Mouse (Mus musculus): ENCODE data around the gene 1110032A03Rik. TPM values are rescaled to one million over a fixed set of nuclear protein-coding genes. Genes with fewer than 3 reads are reported as not detected.
A peak's percentile ranks its signal among the peaks of the same experiment; 100 is the strongest.

The 1110032A03Rik gene
- polyA plus RNA-seq, 1 experiment from 2014 or later: 32.4 TPM

GRCm38 (mm10) chr9:50768107-50769002 lies 7.0 kb downstream of the 1110032A03Rik start, which contains the start of gene Fdxacb1:
Fdxacb1 (plus strand) TSS chr9:50768236.
- 5% methylated on average over 59 of the region's 59 CpGs for WGBS
- Histone ChIP-seq H3K36me3 (replicated peaks; ENCODE audit: control insufficient read depth, insufficient read depth, low read depth, low read length) (no peaks in the 10 kb centered on the region), H3K4me3 (ENCODE audit: low read depth, low read length) (peak within 1 kb of the TSS; percentile 52), H3K27ac (replicated peaks; ENCODE audit: low read depth, low read length) (peak within 1 kb of the TSS; percentile 80), H3K27me3 (ENCODE audit: control insufficient read depth, insufficient read depth, low read length) (no peaks in the 10 kb centered on the region), H3K9me3 (replicated peaks; ENCODE audit: control insufficient read depth, low read length) (no peaks in the 10 kb centered on the region), H3K9ac (replicated peaks; ENCODE audit: low read length) (peak within 1 kb of the TSS; percentile 76), H3K4me2 (ENCODE audit: low read depth, low read length) (peak within 1 kb of the TSS; percentile 62), H3K4me1 (ENCODE audit: control insufficient read depth, insufficient read depth, low read length) (no peaks in the 10 kb centered on the region)
- ATAC-seq (replicated peaks; ENCODE audit: insufficient number of reproducible peaks, low FRiP score, low TSS enrichment, low read depth): peak; percentile 96
- DNase-seq (ENCODE audit: low spot score): peak; percentile 99

DNA sequence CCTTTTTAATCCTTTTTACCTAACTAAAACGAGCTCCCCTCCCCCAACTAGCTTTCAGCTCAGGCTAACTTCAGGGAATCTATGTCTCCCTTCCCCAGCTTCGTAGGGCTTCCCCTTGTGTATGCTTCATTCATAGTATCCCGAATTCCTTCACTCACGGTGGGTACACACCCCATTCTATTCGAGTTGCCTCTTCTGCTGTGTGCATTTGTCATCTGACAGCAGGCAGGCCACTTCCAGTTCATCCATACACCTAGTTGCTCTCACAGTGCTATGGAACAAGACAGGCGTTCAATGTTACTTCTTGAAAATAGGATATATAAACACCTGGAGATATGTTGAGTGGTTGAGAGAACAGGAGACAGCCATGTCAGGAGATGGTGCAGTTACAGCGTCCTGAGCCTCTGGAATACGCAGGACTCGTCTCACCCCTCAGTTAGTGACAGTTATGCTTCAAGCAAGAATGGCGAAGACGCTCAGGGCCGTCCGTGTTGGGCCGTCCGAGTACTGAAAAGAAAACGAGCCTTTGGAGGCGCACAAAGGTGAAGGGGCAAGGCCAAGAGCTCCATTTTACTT lies 7.7 kb downstream of the 1110032A03Rik start:
- H3K27ac ChIP-seq (replicated peaks; ENCODE audit: low read depth, low read length): no peak overlapping the region
- ATAC-seq (replicated peaks; ENCODE audit: insufficient number of reproducible peaks, low FRiP score, low TSS enrichment, low read depth): no peak; the same call in 1 of the 2 replicates

DNA sequence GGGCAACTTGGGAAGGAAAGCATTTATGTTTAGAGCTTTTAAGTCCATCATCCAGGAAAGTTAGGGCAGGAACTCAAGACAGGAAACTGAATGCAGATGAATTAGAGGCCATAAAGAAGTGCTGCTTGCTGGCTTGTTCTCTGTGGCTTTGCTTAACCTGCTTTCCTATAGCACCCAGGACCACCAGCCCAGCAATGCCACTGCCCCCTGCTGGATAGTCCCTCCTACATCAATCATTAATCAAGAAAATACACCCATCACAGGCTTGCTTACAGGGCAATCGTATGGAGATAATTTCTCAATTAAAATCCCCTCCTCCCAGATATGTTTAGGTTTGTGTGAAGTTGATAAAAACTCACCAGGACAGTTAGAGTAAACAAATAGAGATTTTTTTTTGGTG lies 12.0 kb downstream of the 1110032A03Rik start:
- WGBS: 60% methylated on average over 1 of the region's 1 CpGs
- peak; percentile 59 for DNase-seq (ENCODE audit: low spot score)
- H3K27me3 ChIP-seq (ENCODE audit: control insufficient read depth, insufficient read depth, low read length): no peaks in the 10 kb centered on the region
- no peak overlapping the region for H3K9ac ChIP-seq (replicated peaks; ENCODE audit: low read length)
- H3K4me3 ChIP-seq (ENCODE audit: low read depth, low read length): no peak overlapping the region
- H3K36me3 ChIP-seq (replicated peaks; ENCODE audit: control insufficient read depth, insufficient read depth, low read depth, low read length): no peaks in the 10 kb centered on the region
- no peak for ATAC-seq (replicated peaks; ENCODE audit: insufficient number of reproducible peaks, low FRiP score, low TSS enrichment, low read depth)
- no peaks in the 10 kb centered on the region for H3K4me1 ChIP-seq (ENCODE audit: control insufficient read depth, insufficient read depth, low read length)
- no peak overlapping the region for H3K4me2 ChIP-seq (ENCODE audit: low read depth, low read length)
- H3K9me3 ChIP-seq (replicated peaks; ENCODE audit: control insufficient read depth, low read length): no peaks in the 10 kb centered on the region
- no peak overlapping the region for H3K27ac ChIP-seq (replicated peaks; ENCODE audit: low read depth, low read length)

More for the DNA sequence above, 7.7 kb downstream of the 1110032A03Rik start:
- peak overlapping the region; percentile 62 for H3K4me2 ChIP-seq (ENCODE audit: low read depth, low read length)
- H3K9me3 ChIP-seq (replicated peaks; ENCODE audit: control insufficient read depth, low read length): no peaks in the 10 kb centered on the region
- H3K36me3 ChIP-seq (replicated peaks; ENCODE audit: control insufficient read depth, insufficient read depth, low read depth, low read length): no peaks in the 10 kb centered on the region
- 7% methylated on average over 17 of the region's 17 CpGs for WGBS
- DNase-seq (ENCODE audit: low spot score): no peak
- peak overlapping the region; percentile 69 for H3K9ac ChIP-seq (replicated peaks; ENCODE audit: low read length)
- H3K27me3 ChIP-seq (ENCODE audit: control insufficient read depth, insufficient read depth, low read length): no peaks in the 10 kb centered on the region
- H3K4me1 ChIP-seq (ENCODE audit: control insufficient read depth, insufficient read depth, low read length): no peaks in the 10 kb centered on the region
- H3K4me3 ChIP-seq (ENCODE audit: low read depth, low read length): peak overlapping the region; percentile 52

DNA sequence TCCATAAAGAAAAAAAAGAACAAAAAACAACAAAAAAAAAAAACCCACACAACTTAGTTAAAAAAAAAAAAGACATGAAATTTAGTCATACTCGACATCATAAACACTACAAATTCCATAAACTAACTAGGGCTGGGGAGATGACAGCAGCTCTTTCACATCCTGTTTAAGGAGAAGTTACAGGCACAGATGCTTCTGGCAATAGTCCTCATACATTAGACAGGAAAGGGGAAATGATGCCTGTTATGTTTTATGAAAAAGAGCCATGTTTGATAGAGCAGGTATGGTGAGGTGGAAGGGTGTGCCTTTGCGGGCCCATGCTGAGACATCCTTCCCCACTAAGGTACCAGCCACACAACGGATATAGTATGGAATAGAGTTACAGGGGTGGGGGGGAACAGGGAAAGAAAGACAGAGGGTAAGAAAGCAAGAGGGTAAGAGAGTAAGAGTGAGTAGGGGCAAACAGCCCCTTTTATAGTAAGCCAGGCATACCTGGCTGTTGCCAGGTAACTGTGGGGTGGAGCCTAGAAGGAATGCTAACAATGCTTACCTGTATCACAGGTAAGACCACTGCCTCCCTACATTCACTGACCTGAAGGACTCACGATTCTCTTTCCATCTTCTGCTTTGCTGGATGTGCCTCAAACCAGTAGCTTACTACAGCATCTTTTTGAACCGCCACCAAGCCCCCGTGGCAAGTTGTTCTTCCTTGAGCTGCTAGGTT lies 13.6 kb downstream of the 1110032A03Rik start:
- WGBS: 67% methylated on average over 6 of the region's 6 CpGs
- DNase-seq (ENCODE audit: low spot score) (no peak), ATAC-seq (replicated peaks; ENCODE audit: insufficient number of reproducible peaks, low FRiP score, low TSS enrichment, low read depth) (no peak)
- no peaks in the 10 kb centered on the region for H3K4me1 ChIP-seq (ENCODE audit: control insufficient read depth, insufficient read depth, low read length)
- H3K9ac ChIP-seq (replicated peaks; ENCODE audit: low read length): no peak overlapping the region
- H3K9me3 ChIP-seq (replicated peaks; ENCODE audit: control insufficient read depth, low read length): no peaks in the 10 kb centered on the region
- H3K4me2 ChIP-seq (ENCODE audit: low read depth, low read length): no peak overlapping the region
- H3K4me3 ChIP-seq (ENCODE audit: low read depth, low read length): no peak overlapping the region
- H3K36me3 ChIP-seq (replicated peaks; ENCODE audit: control insufficient read depth, insufficient read depth, low read depth, low read length): no peaks in the 10 kb centered on the region
- H3K27me3 ChIP-seq (ENCODE audit: control insufficient read depth, insufficient read depth, low read length): no peaks in the 10 kb centered on the region
- no peak overlapping the region for H3K27ac ChIP-seq (replicated peaks; ENCODE audit: low read depth, low read length)

DNA sequence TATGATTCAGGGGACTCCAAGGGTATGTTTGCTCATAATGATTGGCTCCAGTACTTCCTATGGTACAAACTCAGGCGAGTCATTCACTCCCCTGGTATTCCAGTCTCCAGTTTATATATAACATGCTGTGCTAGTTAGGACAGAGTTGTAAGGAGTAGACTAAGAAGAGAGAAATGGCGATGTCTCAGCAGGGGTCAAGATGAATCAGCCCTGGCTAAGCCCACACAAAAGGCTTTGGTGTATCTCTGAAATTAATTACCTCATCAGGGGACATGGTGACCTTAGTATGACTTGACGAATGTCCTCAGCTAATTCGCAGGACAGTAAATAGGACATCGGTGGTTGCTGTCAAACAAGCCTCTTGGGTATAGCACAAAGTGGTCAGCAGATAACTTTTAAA lies 18.6 kb downstream of the 1110032A03Rik start:
- H3K36me3 ChIP-seq (replicated peaks; ENCODE audit: control insufficient read depth, insufficient read depth, low read depth, low read length): no peaks in the 10 kb centered on the region
- H3K27ac ChIP-seq (replicated peaks; ENCODE audit: low read depth, low read length): no peak overlapping the region
- H3K9me3 ChIP-seq (replicated peaks; ENCODE audit: control insufficient read depth, low read length): no peaks in the 10 kb centered on the region
- H3K4me2 ChIP-seq (ENCODE audit: low read depth, low read length): no peak overlapping the region
- ATAC-seq (replicated peaks; ENCODE audit: insufficient number of reproducible peaks, low FRiP score, low TSS enrichment, low read depth) (no peak), DNase-seq (ENCODE audit: low spot score) (no peak)
- WGBS: 52% methylated on average over 5 of the region's 5 CpGs
- no peaks in the 10 kb centered on the region for H3K27me3 ChIP-seq (ENCODE audit: control insufficient read depth, insufficient read depth, low read length)
- no peak overlapping the region for H3K4me3 ChIP-seq (ENCODE audit: low read depth, low read length)
- no peaks in the 10 kb centered on the region for H3K4me1 ChIP-seq (ENCODE audit: control insufficient read depth, insufficient read depth, low read length)
- H3K9ac ChIP-seq (replicated peaks; ENCODE audit: low read length): no peak overlapping the region

GRCm38 (mm10) chr9:50753947-50754346 lies 21.4 kb downstream of the 1110032A03Rik start:
- Histone ChIP-seq H3K36me3 (replicated peaks; ENCODE audit: control insufficient read depth, insufficient read depth, low read depth, low read length) (no peaks in the 10 kb centered on the region), H3K4me2 (ENCODE audit: low read depth, low read length) (no peak overlapping the region), H3K4me3 (ENCODE audit: low read depth, low read length) (no peak overlapping the region), H3K9ac (replicated peaks; ENCODE audit: low read length) (no peak overlapping the region), H3K27me3 (ENCODE audit: control insufficient read depth, insufficient read depth, low read length) (no peaks in the 10 kb centered on the region), H3K4me1 (ENCODE audit: control insufficient read depth, insufficient read depth, low read length) (no peaks in the 10 kb centered on the region), H3K9me3 (replicated peaks; ENCODE audit: control insufficient read depth, low read length) (no peaks in the 10 kb centered on the region), H3K27ac (replicated peaks; ENCODE audit: low read depth, low read length) (no peak overlapping the region)
- ATAC-seq (replicated peaks; ENCODE audit: insufficient number of reproducible peaks, low FRiP score, low TSS enrichment, low read depth) (no peak), DNase-seq (ENCODE audit: low spot score) (no peak)
- WGBS: 67% methylated on average over 7 of the region's 7 CpGs

DNA sequence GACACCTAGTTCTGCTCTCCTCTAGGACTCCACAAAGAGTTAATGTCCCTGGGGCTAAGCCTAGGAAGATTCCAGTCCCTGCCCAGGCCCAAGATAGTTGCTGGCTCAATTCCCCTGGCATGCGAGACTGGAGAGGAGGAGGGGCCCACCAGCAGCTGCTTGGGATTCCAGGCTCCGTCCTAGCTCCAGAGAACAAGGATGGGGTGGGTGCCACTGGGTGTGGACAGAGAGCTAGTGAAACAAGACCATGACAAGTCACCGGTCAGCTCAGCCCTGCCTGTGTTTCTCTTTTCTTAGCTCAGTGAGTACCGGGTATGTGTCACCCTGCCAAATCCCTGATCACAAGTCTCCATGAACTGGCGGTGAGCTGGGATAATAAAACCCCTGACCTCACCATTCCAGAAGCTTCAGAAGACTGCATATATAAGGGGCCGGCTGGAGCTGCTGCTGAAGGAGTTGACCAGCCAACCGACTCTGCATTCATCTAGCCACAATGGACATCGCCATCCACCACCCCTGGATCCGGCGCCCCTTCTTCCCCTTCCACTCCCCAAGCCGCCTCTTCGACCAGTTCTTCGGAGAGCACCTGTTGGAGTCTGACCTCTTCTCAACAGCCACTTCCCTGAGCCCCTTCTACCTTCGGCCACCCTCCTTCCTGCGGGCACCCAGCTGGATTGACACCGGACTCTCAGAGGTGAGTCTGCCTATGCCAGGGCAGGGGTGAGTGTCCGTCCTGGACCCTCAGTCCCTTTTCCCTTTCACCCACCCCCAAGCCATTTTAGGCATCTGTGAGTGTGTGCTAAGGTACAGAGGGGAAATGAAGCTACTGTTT lies 22.3 kb downstream of the 1110032A03Rik start:
- no peak overlapping the region for H3K27ac ChIP-seq (replicated peaks; ENCODE audit: low read depth, low read length)
- H3K4me1 ChIP-seq (ENCODE audit: control insufficient read depth, insufficient read depth, low read length): no peaks in the 10 kb centered on the region
- DNase-seq (ENCODE audit: low spot score) (no peak), ATAC-seq (replicated peaks; ENCODE audit: insufficient number of reproducible peaks, low FRiP score, low TSS enrichment, low read depth) (no peak)
- no peaks in the 10 kb centered on the region for H3K27me3 ChIP-seq (ENCODE audit: control insufficient read depth, insufficient read depth, low read length)
- H3K9me3 ChIP-seq (replicated peaks; ENCODE audit: control insufficient read depth, low read length): no peaks in the 10 kb centered on the region
- no peak overlapping the region for H3K4me2 ChIP-seq (ENCODE audit: low read depth, low read length)
- H3K9ac ChIP-seq (replicated peaks; ENCODE audit: low read length): no peak overlapping the region
- no peaks in the 10 kb centered on the region for H3K36me3 ChIP-seq (replicated peaks; ENCODE audit: control insufficient read depth, insufficient read depth, low read depth, low read length)
- WGBS: 66% methylated on average over 17 of the region's 17 CpGs
- H3K4me3 ChIP-seq (ENCODE audit: low read depth, low read length): no peak overlapping the region

Data from embryonic facial prominence, embryonic 11.5 days (tissue).